Mouse (Mus musculus): ENCODE measurements at regions not wholly inside any gene's neighbourhood (a gene's known extent, or its start where the extent isn't known, plus 50 kb on each side); places are given as distances from the start of the nearest gene placed in this dataset.
"Not testable (repeated sequence)": the region's sequence is repeated elsewhere in the genome, so short reads cannot be mapped to it uniquely, and the experiment has no call there.

- not testable (repeated sequence) for DNase-seq (ENCODE audit: low spot score in 2 of 2)
These were observed 884.0 kb upstream of the Lrrc4c start for GRCm38 (mm10) chr2:95433996-95434395.

DNA sequence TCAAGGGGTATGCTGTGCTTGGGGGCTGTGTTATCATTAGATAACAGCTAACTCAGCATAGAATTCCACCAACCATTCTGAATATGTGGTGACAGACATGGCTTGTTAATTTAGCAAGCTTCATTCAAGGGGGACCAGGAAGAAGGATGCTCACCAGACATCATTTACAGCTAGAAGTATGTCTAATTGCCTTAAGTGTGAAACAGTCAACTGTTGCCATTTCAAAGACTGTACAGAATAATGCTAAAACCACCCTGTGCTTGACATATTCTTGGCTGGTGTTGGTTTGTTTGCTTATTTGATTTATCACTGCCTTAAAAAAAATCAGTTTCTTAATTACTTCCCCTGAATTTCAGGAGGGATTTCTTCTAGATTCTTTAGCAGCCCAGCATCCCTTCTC lies 877.0 kb upstream of the Lrrc4c start:
- DNase-seq (ENCODE audit: low spot score in 2 of 2): no peak

- no peak for DNase-seq (ENCODE audit: low spot score in 2 of 2)
These were observed 874.6 kb upstream of the Lrrc4c start for GRCm38 (mm10) chr2:95443245-95443799.

DNA sequence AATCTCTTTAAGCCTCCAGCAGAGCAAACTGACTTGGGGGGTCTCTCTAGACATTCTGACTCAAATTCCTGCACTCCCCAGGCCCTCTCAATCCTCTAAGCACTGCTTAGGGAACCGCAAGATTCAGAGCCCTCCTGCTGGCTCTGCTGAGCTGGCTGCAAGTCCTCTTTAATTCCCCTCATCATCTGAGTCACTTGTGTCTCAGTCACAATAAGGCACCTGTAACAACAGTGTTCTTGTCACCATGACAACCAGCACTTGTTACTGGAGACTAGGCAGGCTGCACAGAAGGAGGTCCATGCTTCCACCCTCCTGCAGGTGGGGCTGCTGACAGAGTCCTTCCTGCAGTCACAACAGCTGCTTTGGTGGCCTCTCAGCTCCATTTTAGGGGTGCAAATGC lies 869.1 kb upstream of the Lrrc4c start:
- DNase-seq (ENCODE audit: low spot score in 2 of 2): peak; percentile 1 to 3

DNA sequence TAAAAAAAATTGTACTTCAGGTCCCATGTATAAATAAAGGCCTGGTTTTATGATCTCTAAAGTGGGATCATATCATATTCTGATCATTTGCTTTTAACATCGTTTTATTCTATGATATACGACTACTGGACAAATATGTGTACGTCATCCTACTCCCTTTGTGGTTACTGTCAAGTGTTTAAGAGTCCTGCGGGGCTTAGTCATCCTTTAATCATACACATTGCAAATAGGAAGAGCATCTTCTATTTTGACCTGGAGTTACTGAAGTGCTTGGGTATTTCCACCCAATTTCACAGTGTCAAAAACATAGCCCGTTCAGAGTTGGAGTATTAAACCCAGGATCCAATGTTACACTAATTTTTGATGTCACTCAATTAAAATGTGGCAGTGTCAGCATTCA lies 838.1 kb upstream of the Lrrc4c start:
- no peak for DNase-seq (ENCODE audit: low spot score in 2 of 2)

DNA sequence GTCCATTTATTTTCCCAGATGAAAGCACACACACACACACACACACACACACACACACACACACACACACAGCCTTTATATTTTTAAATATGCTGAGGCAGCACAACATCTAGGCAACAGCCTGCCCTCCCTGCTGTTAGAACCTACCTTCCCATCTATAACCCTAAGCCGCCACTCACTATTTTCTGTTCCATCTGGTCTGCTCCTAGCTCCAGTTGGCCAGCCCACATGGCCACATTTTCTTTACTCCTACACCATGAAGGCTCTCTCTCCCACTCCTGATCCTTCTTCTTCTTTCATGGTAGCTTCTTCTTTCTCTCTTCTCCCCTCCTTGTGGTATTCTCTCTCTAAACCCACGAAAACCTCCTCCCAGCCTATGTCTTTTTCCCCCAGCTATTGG lies 834.6 kb upstream of the Lrrc4c start:
- DNase-seq (ENCODE audit: low spot score in 2 of 2): no peak

DNA sequence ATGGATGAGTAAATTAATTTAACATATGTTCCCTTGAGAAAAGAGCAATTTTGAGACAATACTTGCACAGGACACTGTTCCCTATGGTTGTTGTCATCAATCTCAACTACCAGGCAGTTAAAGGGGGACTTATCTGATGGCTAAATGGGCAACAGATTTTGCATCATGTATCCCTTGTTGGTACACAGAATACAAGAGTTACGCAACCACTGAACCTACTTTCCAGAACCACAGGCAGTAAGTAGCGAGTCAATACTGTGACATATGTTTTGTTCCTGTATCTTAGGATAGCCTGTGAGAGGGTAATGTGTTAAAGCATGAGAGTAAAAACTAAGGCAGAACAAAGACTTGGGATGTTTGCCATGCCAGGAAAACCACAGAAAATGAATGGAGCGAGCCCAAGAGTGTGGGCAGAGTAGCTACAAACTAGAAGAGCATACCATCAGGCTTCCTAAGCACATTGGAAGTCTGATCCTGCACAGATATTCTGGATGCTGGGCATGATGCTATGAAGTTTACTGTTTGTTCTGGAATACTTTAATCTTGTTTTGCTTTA lies 830.3 kb upstream of the Lrrc4c start:
- DNase-seq (ENCODE audit: low spot score in 2 of 2): peak in 1 of 2 experiments; percentile 8

GRCm38 (mm10) chr2:95494026-95494697 lies 823.8 kb upstream of the Lrrc4c start:
- DNase-seq (ENCODE audit: low spot score in 2 of 2): no peak

DNA sequence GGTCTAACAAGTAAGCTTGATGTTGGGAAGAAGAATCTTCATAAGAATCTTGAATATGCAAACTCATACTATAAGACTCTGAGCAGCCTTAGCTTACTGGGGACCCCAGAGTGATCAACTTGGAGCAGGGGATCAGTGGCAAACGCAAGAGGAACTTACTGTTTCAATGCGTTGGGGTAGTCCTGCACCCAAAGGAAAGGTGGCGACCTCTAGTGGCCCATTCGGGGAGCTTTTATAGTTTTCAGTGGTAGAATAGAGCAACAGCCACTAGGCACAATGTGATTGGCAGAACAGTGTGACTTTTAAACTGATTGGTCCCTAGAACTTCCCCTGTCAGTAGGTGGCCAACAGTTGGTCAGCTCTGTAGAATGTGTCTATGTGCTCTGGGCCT lies 823.3 kb upstream of the Lrrc4c start:
- DNase-seq (ENCODE audit: low spot score in 2 of 2): no peak

DNA sequence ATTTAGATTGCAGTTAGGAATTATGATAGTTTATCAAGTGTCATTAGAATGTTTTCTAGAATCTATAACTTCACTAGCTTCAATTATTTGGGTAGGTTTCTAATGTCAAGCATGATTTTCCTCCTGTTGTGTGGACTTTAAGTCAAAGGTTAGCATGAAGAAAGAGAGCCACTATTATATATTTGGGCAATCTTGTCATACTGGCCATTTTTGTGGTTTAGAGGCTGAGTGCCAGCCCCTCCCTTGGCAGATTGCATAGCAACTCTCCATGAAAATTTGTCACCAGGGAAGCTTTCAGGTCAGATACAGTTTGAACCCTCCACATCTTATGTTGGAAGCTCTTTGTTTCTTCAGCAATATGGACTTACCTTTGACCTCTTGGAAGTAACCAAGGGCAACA lies 806.7 kb upstream of the Lrrc4c start:
- no peak for DNase-seq (ENCODE audit: low spot score in 2 of 2)

- no peak for DNase-seq (ENCODE audit: low spot score in 2 of 2)
These were observed 796.3 kb upstream of the Lrrc4c start for GRCm38 (mm10) chr2:95521624-95522023.

DNA sequence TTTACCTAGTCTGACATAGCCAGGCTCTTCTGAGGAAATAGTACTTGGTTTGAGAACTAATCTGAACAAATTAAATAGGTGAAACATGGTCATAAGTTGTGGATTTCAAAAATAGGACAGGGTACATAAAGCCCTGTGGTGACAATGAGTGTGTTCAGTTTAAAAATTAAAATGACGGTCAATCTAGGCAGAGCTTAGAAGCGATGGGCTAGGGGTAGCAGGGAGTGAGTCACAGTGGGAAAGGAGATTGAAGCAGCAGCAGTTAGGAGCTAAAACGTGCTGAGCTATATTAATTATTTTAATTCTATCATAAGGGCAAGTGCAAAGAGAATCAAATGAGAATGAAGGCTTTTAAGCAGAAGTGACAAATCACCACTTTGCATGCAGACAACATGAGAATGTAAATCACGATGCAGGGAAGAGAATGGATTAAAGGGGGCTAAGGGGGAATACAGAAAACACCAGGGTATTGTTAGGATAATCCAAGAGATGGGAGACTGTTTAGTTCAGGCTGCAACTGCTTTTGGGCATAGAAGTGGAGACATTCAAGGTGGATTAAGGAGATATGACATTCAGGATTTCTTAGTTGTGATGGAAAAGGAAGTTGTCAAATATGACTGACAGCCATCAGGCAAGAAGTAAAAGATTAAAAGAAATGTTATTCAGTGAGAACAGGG lies 793.2 kb upstream of the Lrrc4c start:
- no peak for DNase-seq (ENCODE audit: low spot score in 2 of 2)

GRCm38 (mm10) chr2:95564089-95564488 lies 753.9 kb upstream of the Lrrc4c start:
- DNase-seq (ENCODE audit: low spot score in 2 of 2): no peak

- no peak for DNase-seq (ENCODE audit: low spot score in 2 of 2)
These were observed 742.1 kb upstream of the Lrrc4c start for GRCm38 (mm10) chr2:95575882-95576281.

- no peak for DNase-seq (ENCODE audit: low spot score in 2 of 2)
These were observed 738.8 kb upstream of the Lrrc4c start for GRCm38 (mm10) chr2:95579201-95579600.

GRCm38 (mm10) chr2:95586002-95586401 lies 732.0 kb upstream of the Lrrc4c start:
- DNase-seq (ENCODE audit: low spot score in 2 of 2): no peak

DNA sequence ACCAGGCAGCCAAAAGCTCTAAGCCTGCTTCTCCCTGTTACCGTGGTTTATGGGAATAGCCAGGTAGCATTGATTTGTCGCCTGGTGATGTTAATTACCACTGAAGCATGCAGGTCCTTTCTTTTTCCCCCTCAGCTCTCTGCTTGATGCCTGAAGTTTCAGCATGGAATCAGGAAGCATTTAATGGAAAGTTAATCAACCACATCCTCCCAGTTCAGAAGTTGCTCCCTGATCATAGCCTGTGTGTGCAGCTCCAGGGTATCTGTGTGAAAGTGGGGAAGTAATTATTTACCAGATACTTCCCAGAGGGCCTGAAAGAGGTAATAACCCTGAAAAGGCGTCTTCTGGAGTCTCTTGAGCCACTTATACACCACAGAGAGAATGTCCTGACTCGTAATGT lies 730.9 kb upstream of the Lrrc4c start:
- no peak for DNase-seq (ENCODE audit: low spot score in 2 of 2)

DNA sequence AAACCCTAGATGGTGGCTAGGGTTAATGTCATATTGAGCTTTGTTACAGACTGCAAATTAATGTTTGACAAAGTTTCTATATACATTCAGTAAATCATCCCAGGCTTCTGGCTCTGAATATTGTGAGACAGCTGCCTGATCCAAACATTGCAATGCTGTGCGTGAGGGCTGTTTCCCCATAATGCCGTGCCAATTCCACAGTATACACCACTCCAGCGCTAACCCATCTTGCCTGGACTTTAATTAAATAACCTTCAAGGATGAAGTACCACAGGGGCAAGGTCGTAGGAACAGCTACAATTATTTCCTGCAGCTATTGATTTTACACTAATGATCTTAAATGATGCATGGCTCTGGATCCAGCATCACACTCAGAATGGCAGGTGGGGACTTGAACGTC lies 704.6 kb upstream of the Lrrc4c start:
- no peak for DNase-seq (ENCODE audit: low spot score in 2 of 2)

DNA sequence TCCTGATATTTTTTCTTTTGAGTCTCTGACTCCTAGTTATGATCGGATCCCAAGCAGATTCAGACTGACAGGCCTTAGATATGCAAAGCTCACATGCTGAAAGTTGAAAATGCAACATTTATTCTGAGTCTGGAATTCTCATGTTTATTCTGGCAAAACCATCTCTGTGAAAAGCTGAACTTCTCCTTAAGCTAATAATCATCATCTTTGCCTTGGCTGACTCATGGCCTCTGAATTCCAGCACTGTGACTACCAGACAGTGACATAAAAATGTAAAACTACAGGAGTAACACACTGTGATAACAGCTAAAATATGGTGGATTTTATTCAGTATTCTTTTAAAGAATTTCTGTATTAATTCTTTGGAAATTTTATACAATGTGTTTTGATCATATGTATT lies 680.4 kb upstream of the Lrrc4c start:
- no peak for DNase-seq (ENCODE audit: low spot score in 2 of 2)

GRCm38 (mm10) chr2:95674347-95674746 lies 643.6 kb upstream of the Lrrc4c start:
- DNase-seq (ENCODE audit: low spot score in 2 of 2): no peak

- no peak for DNase-seq (ENCODE audit: low spot score in 2 of 2)
These were observed 602.6 kb upstream of the Lrrc4c start for GRCm38 (mm10) chr2:95715355-95715754.

All from frontal cortex, postnatal 36 days (tissue).